Mouse (Mus musculus): ENCODE results near the gene Mylk. TPM values are rescaled to one million over a fixed set of nuclear protein-coding genes. Genes with fewer than 3 reads are reported as not detected.

Gene Mylk
- total and polyA plus RNA-seq, 3 experiments: 0.04 to 0.10 TPM; not detected in 1

DNA sequence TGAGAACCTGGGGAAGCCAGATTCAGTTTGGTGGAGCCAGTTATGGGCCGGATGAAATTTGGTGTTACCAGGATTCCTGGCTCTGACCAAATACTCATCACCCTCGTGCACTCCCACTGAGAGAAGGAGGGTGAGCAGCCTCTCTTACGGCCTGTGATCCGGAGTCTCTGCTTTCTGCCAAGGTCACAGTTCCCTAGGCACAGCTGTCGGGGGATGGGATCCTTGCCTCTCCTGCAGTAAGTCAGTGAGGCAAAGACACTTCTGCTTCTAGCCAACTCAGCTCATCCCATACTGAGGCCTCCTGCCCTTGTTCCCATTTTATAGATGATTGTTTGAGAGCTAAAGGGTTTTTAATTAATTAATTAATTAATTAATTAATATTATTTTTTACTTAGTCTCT lies 13.2 kb downstream of the Mylk start:
- Histone ChIP-seq H3K27me3 (replicated peaks) (peaks cover 2% of the 10 kb centered on the region), H3K79me2 (replicated peaks; ENCODE audit: control insufficient read depth, extremely low read depth, insufficient read depth, poor library complexity, severe bottlenecking) (no peaks in the 10 kb centered on the region), H3K9me3 (replicated peaks; ENCODE audit: low read length) (no peaks in the 10 kb centered on the region), H3K4me1 (ENCODE audit: control insufficient read depth in 1 of 2, insufficient read depth in 2 of 2) (peaks cover 2 to 8% of the 10 kb centered on the region in 2 experiments; a peak in 2 of 4 replicates), H3K4me3 (replicated peaks in 1 of 3; ENCODE audit: low read depth in 2 of 3, low read length in 2 of 3, poor library complexity in 1 of 3) (no peak overlapping the region), H3K9ac (ENCODE audit: insufficient read depth, low read depth) (no peak overlapping the region), H3K4me2 (ENCODE audit: insufficient read depth, low read depth, poor library complexity, severe bottlenecking) (no peak overlapping the region), H3K27ac (ENCODE audit: insufficient read depth, low read depth) (no peak overlapping the region), H3K36me3 (replicated peaks in 1 of 2; ENCODE audit: control insufficient read depth in 1 of 2, insufficient read depth in 1 of 2, low read length in 1 of 2) (no peaks in the 10 kb centered on the region)
- no peak for DNase-seq (ENCODE audit: extremely low read depth)
- dilution Hi-C loops (cut with MboI; ENCODE audit: extremely low pct_ligation_motif_present, extremely low pct_unique_long_range_greater_than_20kb, low sequenced_read_pairs) (no loop called here), in situ Hi-C loops (cut with MboI; ENCODE audit: low pct_ligation_motif_present, low pct_unique_long_range_greater_than_20kb, low sequenced_read_pairs) (no loop called here)
- TF ChIP-seq RAD21 (IDR thresholded peaks at IDR 0.05; ENCODE audit: low read depth, low read length) (no peak), E2F4 (IDR thresholded peaks at IDR 0.05; ENCODE audit: insufficient replicate concordance, low read depth, low read length) (no peak), MAX (IDR thresholded peaks at IDR 0.05; ENCODE audit: low read length) (no peak), POLR2AphosphoS2 (IDR thresholded peaks at IDR 0.05; ENCODE audit: low read depth, low read length) (no peak), GABPA (IDR thresholded peaks at IDR 0.05; ENCODE audit: insufficient replicate concordance, low read depth, low read length) (no peak), JUN (IDR thresholded peaks at IDR 0.05; ENCODE audit: insufficient read depth, low read depth, low read length) (no peak), TCF12 (IDR thresholded peaks at IDR 0.05; ENCODE audit: low read depth, low read length) (no peak), ELF1 (IDR thresholded peaks at IDR 0.05; ENCODE audit: low read depth, low read length) (no peak), ZKSCAN1 (IDR thresholded peaks at IDR 0.05; ENCODE audit: borderline replicate concordance, low read depth, low read length) (no peak), CHD2 (IDR thresholded peaks at IDR 0.05; ENCODE audit: low read length) (no peak), NRF1 (IDR thresholded peaks at IDR 0.05; ENCODE audit: low read depth, low read length) (no peak)

DNA sequence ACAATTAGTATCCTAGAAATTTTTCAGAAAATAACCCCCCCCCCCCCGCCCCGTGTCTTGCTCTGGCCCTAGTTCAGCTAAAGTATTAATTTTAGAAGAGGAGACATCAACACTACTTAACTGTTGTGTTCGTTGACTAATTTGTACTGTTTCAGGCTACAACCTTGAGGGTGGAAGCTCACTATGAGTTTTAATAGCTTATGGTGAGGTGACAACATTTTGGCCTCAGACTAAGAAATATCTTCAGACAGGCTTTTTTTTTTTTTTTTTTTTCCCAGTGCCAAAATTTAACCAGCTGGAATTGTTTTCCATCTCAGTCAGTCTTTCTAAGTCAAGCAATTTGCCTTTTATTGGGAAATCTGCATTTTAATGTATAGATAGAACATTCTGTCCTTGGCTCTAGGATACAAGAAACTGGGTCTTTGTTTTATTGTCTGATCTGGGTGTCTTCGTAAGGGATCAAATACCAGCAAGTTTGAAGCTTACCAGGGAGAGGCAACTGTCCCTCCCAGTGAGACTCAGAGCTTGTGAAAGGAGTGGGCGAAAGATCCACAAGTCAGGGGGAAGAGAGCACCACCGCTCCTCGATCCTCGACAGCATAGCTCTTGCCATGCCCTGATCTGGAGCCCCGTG lies 19.1 kb downstream of the Mylk start:
- H3K36me3 ChIP-seq (replicated peaks in 1 of 2; ENCODE audit: control insufficient read depth in 1 of 2, insufficient read depth in 1 of 2, low read length in 1 of 2): no peaks in the 10 kb centered on the region
- no peak overlapping the region for H3K9ac ChIP-seq (ENCODE audit: insufficient read depth, low read depth)
- no peaks in the 10 kb centered on the region for H3K79me2 ChIP-seq (replicated peaks; ENCODE audit: control insufficient read depth, extremely low read depth, insufficient read depth, poor library complexity, severe bottlenecking)
- in situ Hi-C loops (cut with MboI; ENCODE audit: low pct_ligation_motif_present, low pct_unique_long_range_greater_than_20kb, low sequenced_read_pairs): no loop called here
- DNase-seq (ENCODE audit: extremely low read depth): no peak
- H3K4me3 ChIP-seq (replicated peaks in 1 of 3; ENCODE audit: low read depth in 2 of 3, low read length in 2 of 3, poor library complexity in 1 of 3): no peak overlapping the region
- no peak for TF ChIP-seq ZKSCAN1 (IDR thresholded peaks at IDR 0.05; ENCODE audit: borderline replicate concordance, low read depth, low read length)
- no peak overlapping the region for H3K27ac ChIP-seq (ENCODE audit: insufficient read depth, low read depth)
- peaks cover 7% of the 10 kb centered on the region for H3K9me3 ChIP-seq (replicated peaks; ENCODE audit: low read length)
- dilution Hi-C loops (cut with MboI; ENCODE audit: extremely low pct_ligation_motif_present, extremely low pct_unique_long_range_greater_than_20kb, low sequenced_read_pairs): no loop called here
- no peaks in the 10 kb centered on the region for H3K4me1 ChIP-seq (ENCODE audit: control insufficient read depth in 1 of 2, insufficient read depth in 2 of 2)
- peaks cover 22% of the 10 kb centered on the region for H3K27me3 ChIP-seq (replicated peaks)
- H3K4me2 ChIP-seq (ENCODE audit: insufficient read depth, low read depth, poor library complexity, severe bottlenecking): no peak overlapping the region

DNA sequence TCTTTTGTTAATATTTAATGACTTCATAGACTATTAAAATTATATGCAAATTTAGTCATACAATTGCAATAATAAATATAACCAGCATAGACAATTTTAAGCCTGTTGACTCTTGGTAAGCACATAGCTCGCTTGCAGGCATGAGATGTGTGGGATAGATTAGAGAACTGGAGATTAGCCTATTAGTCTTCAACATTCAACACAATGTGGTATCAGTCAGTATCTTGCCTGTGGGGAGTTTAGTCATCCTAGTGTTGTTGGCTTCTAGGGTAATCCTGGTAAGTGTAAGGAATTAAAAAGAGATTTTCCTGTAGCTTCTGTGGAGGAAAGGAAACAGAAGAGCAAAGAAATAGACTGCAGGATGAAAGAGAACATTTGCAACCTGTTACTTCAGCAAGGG lies 20.7 kb downstream of the Mylk start:
- in situ Hi-C loops (cut with MboI; ENCODE audit: low pct_ligation_motif_present, low pct_unique_long_range_greater_than_20kb, low sequenced_read_pairs) (no loop called here), dilution Hi-C loops (cut with MboI; ENCODE audit: extremely low pct_ligation_motif_present, extremely low pct_unique_long_range_greater_than_20kb, low sequenced_read_pairs) (no loop called here)
- Histone ChIP-seq H3K4me3 (replicated peaks in 1 of 3; ENCODE audit: low read depth in 2 of 3, low read length in 2 of 3, poor library complexity in 1 of 3) (no peak overlapping the region), H3K9me3 (replicated peaks; ENCODE audit: low read length) (peaks cover 7% of the 10 kb centered on the region), H3K27me3 (replicated peaks) (peaks cover 23% of the 10 kb centered on the region), H3K36me3 (replicated peaks in 1 of 2; ENCODE audit: control insufficient read depth in 1 of 2, insufficient read depth in 1 of 2, low read length in 1 of 2) (no peaks in the 10 kb centered on the region), H3K9ac (ENCODE audit: insufficient read depth, low read depth) (no peak overlapping the region), H3K79me2 (replicated peaks; ENCODE audit: control insufficient read depth, extremely low read depth, insufficient read depth, poor library complexity, severe bottlenecking) (no peaks in the 10 kb centered on the region), H3K4me1 (ENCODE audit: control insufficient read depth in 1 of 2, insufficient read depth in 2 of 2) (0 out of 4 replicates have a peak, but pooled peaks cover 0 to 3% of the 10 kb centered on the region in 2 experiments), H3K27ac (ENCODE audit: insufficient read depth, low read depth) (no peak overlapping the region), H3K4me2 (ENCODE audit: insufficient read depth, low read depth, poor library complexity, severe bottlenecking) (no peak overlapping the region)
- DNase-seq (ENCODE audit: extremely low read depth): no peak
- no peak for TF ChIP-seq TCF12 (IDR thresholded peaks at IDR 0.05; ENCODE audit: low read depth, low read length)
- TF ChIP-seq MAZ (IDR thresholded peaks at IDR 0.05; ENCODE audit: low read depth, low read length): no peak
- TF ChIP-seq ZMIZ1 (IDR thresholded peaks at IDR 0.05; ENCODE audit: low read depth, low read length): no peak
- no peak for TF ChIP-seq NELFE (IDR thresholded peaks at IDR 0.05; ENCODE audit: low read depth, low read length)
- no peak for TF ChIP-seq POLR2AphosphoS2 (IDR thresholded peaks at IDR 0.05; ENCODE audit: low read depth, low read length)
- TF ChIP-seq CTCF (conservative IDR thresholded peaks at IDR 0.05 in 1 of 2, IDR thresholded peaks at IDR 0.05 in 1 of 2; ENCODE audit: low read depth in 2 of 2, low read length in 2 of 2): no peak
- TF ChIP-seq ZNF384 (IDR thresholded peaks at IDR 0.05; ENCODE audit: low read depth, low read length): no peak
- TF ChIP-seq TBP (conservative IDR thresholded peaks at IDR 0.05; ENCODE audit: low read depth, low read length): no peak
- no peak for TF ChIP-seq USF1 (IDR thresholded peaks at IDR 0.05; ENCODE audit: low read depth, low read length)
- no peak for TF ChIP-seq SMC3 (IDR thresholded peaks at IDR 0.05; ENCODE audit: low read depth, low read length)
- no peak for TF ChIP-seq MAX (IDR thresholded peaks at IDR 0.05; ENCODE audit: low read length)
- no peak for TF ChIP-seq PAX5 (IDR thresholded peaks at IDR 0.05; ENCODE audit: low read length)

Measured in CH12.LX (cell line).